Mouse (Mus musculus) G1E (cell line): Measurements from ENCODE around the gene Focad.

Experiments used
- CTCF ChIP-seq: IDR thresholded peaks from 2 replicates; pipeline ENCODE4 v1.5.1; 2012; ENCODE audit warnings: low read depth, low read length, inconsistent platforms, mixed read lengths
- GATA2 ChIP-seq: IDR thresholded peaks from 2 replicates; pipeline ENCODE4 v1.6.1; 2012; ENCODE audit warnings: low read depth, low read length, inconsistent platforms, borderline replicate concordance
- POLR2AphosphoS5 ChIP-seq: IDR thresholded peaks from 2 replicates; pipeline ENCODE4 v1.6.1; 2012; ENCODE audit warnings: low read depth, low read length, inconsistent platforms; ENCODE audit not compliant: insufficient replicate concordance

- TF ChIP-seq CTCF (no peak), POLR2AphosphoS5 (no peak), GATA2 (no peak)
Observed at GRCm38 (mm10) chr4:88409279-88409678, 314.9 kb downstream of the Focad start.
